ENCODE assay signal across 8 mouse cellular contexts in genomic region chr2:115513774-115514231, GRCm38 (mm10).
A peak's percentile ranks its signal among the peaks of the same experiment; 100 is the strongest.
DNase-seq lines count a peak whose midpoint lies in the region; ATAC-seq and TF ChIP-seq lines count a peak whose summit lies in the region.

No protein-coding gene starts in this region.

- no peaks in the 10 kb centered on the region for H3K36me3 ChIP-seq in kidney, adult 2 months (ENCODE audit: control insufficient read depth, insufficient read depth, low read length)

- TF ChIP-seq POLR2A in kidney, adult 2 months (IDR thresholded peaks at IDR 0.05; ENCODE audit: low read depth, low read length), result no peak

- H3K4me3 ChIP-seq in kidney, adult 2 months (ENCODE audit: insufficient read depth, low read depth, low read length), result no peak overlapping the region

- no peak for ATAC-seq in activated CD4-positive, CD25-positive, alpha-beta regulatory T cell, adult 4 months

- peak overlapping the region; percentile 74 for H3K27ac ChIP-seq in kidney, adult 2 months (ENCODE audit: insufficient read depth, low read depth, low read length)

- intact Hi-C loops in gastrocnemius, postnatal 36 days (cut with DNase I), result no loop called here

- TF ChIP-seq CTCF in kidney, adult 2 months (conservative IDR thresholded peaks at IDR 0.05; ENCODE audit: insufficient read depth, insufficient read length, low read depth, low read length), result no peak

- no peaks in the 10 kb centered on the region; the same call in 1 of the 2 replicates for H3K27me3 ChIP-seq in kidney, adult 2 months (replicated peaks; ENCODE audit: control insufficient read depth, insufficient read depth, low read length)

- 14% methylated on average over 8 of the region's 8 CpGs for WGBS in kidney, adult 2 months

- no peaks in the 10 kb centered on the region for H3K4me1 ChIP-seq in kidney, adult 2 months (ENCODE audit: control insufficient read depth, insufficient read depth, low read length)

- peak; percentile 1 for DNase-seq in gastrocnemius, adult 18-20 months (ENCODE audit: low spot score)
- no peak for DNase-seq in gastrocnemius, postnatal 36 days
- peak; percentile 18 for DNase-seq in ES-CJ7 (ENCODE audit: low read depth, low spot score)
- peak; percentile 71 for DNase-seq in fibroblast of lung, adult 2 months (ENCODE audit: low read depth)
- DNase-seq in kidney, adult 2 months, result peak; percentile 80
- peak; percentile 24 for DNase-seq in lung, postnatal 25 days (ENCODE audit: low spot score)
- DNase-seq in c-Kit-positive CD71-positive TER-119-positive erythroid progenitor cells, embryonic 14.5 days (ENCODE audit: low spot score), result no peak

Comparison
In these comparisons a context has a peak if more than half of its experiments do, and no peak if none do; other contexts are left out.
1. DNase-seq: peak in gastrocnemius, adult 18-20 months (single experiment), ES-CJ7 (single experiment), fibroblast of lung, adult 2 months (single experiment), kidney, adult 2 months (single experiment) and lung, postnatal 25 days (single experiment); none in gastrocnemius, postnatal 36 days (0 of 2) and c-Kit-positive CD71-positive TER-119-positive erythroid progenitor cells, embryonic 14.5 days (single experiment).